Mouse (Mus musculus) hindbrain, embryonic 16.5 days (tissue): ENCODE results near the gene Asb12. TPM values are rescaled to one million over a fixed set of nuclear protein-coding genes. Genes with fewer than 3 reads are reported as not detected.
"Not testable (repeated sequence)": the region's sequence is repeated elsewhere in the genome, so short reads cannot be mapped to it uniquely, and the experiment has no call there.

Experiments used
- ATAC-seq: fragments of 200-750 bp; cut with Nextera tagmentation; 2 replicates; pipeline ENCODE4 v1.8.0; 2017; ENCODE audit warnings: moderate TSS enrichment, moderate library complexity
- H3K27ac ChIP-seq: fragments of 300-500 bp; sonication (generic); 2 replicates; pipeline ENCODE4 v1.5.1; 2014; ENCODE audit warnings: low read depth, mild to moderate bottlenecking, control low read depth, low read length, moderate library complexity
- H3K27me3 ChIP-seq: fragments of 300-500 bp; sonication (generic); replicated peaks from 2 replicates; pipeline ENCODE4 v1.6.1; 2014; ENCODE audit warnings: low read length; ENCODE audit not compliant: control insufficient read depth, insufficient read depth
- H3K36me3 ChIP-seq: fragments of 300-500 bp; sonication (generic); 2 replicates; pipeline ENCODE4 v1.6.1; 2014; ENCODE audit warnings: mild to moderate bottlenecking, low read length, moderate library complexity, mixed read lengths; ENCODE audit not compliant: control insufficient read depth, insufficient read depth
- H3K4me1 ChIP-seq: fragments of 300-500 bp; sonication (generic); 2 replicates; pipeline ENCODE4 v1.6.1; 2014; ENCODE audit warnings: low read depth, low read length; ENCODE audit not compliant: control insufficient read depth, insufficient read depth
- H3K4me2 ChIP-seq: fragments of 300-500 bp; sonication (generic); 2 replicates; pipeline ENCODE4 v1.6.1; 2014; ENCODE audit warnings: mild to moderate bottlenecking, low read length, control low read depth, moderate library complexity
- H3K4me3 ChIP-seq: fragments of 300-500 bp; sonication (generic); 2 replicates; pipeline ENCODE4 v1.5.1; 2014; ENCODE audit warnings: mild to moderate bottlenecking, low read length, control low read depth, moderate library complexity
- H3K9ac ChIP-seq: fragments of 300-500 bp; sonication (generic); 2 replicates; pipeline ENCODE4 v1.6.1; 2014; ENCODE audit warnings: low read depth, mild to moderate bottlenecking, control low read depth, low read length, moderate library complexity
- H3K9me3 ChIP-seq: fragments of 300-500 bp; sonication (generic); 2 replicates; pipeline ENCODE4 v1.6.1; 2014; ENCODE audit warnings: mild to moderate bottlenecking, low read length, moderate library complexity; ENCODE audit not compliant: control insufficient read depth
- WGBS: fragments of 180-500 bp; shearing (Covaris S2); extraction: QIAGEN DNeasy Blood & Tissue Kit; methylation state at CpG from one replicate; pipeline ENCODE4 v1.1.7; 2014; 5-methylcytosine and 5-hydroxymethylcytosine counted together
- polyA plus RNA-seq: library from polyadenylated mRNA; unstranded; fragments of >200 nt; fragmentation: Nextera tagmentation; extraction: Ambion mirVana; gene quantifications from 2 replicates; pipeline ENCODE4 v1.2.1, GENCODE M21; 2015

Gene Asb12
- polyA plus RNA-seq = 0.24 and 0.30 TPM in 2 replicates

DNA sequence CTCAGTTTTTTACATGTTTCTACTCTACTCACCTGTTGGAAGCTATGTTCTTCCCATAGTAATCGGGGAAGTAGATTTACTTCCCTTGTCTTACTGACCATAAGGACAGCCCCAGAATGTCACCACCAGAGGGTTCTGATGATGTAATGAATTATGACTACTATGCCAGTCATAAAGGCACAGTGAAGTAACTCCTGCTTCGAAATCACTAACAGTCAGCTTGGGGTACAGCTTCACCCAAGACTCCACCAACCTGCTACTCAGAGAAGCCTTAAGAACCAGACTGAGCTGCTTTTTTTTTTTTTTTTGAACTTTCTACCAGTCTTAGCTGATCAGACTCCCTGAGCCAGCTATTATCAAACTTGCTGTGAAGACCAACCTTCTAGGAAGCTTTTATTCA is at the start of gene Asb12, which contains the start of gene Pfn5:
Gene Asb12 (minus strand): TSS at position 101 of the 400 bp plus-strand sequence.
Gene Pfn5 (plus strand): TSS at position 218 of the 400 bp plus-strand sequence.
- no peaks in the 10 kb centered on the region for H3K36me3 ChIP-seq
- H3K4me1 ChIP-seq = no peaks in the 10 kb centered on the region
- no peak within 1 kb of the TSS for H3K4me2 ChIP-seq
- no peak within 1 kb of the TSS for H3K9ac ChIP-seq
- no peak for ATAC-seq
- H3K4me3 ChIP-seq = no peak within 1 kb of the TSS
- no peaks in the 10 kb centered on the region for H3K9me3 ChIP-seq
- H3K27me3 ChIP-seq = no peaks in the 10 kb centered on the region
- WGBS = 85% methylated on average over 2 of the region's 2 CpGs
- H3K27ac ChIP-seq = no peak within 1 kb of the TSS

DNA sequence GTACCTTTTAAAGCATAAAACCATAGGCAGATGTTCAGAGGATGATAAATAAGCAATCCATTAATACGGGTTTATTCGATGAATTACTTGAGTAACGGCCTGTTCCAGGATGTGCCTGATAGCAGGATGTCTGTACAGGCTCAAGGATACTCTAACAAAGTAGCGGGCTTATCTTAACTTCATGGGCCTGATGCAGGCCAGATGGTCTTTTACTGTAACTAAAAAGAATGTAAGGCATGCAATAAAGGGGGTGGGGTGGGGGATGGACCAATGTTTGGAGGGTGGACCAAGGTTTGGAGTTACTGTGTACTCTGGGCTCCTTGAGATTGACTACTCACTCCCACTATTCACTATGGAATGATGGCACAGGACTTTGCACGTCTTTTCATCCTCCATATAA is 42.8 kb upstream of the Asb12 start:
- Histone ChIP-seq H3K4me1 (no peaks in the 10 kb centered on the region), H3K27me3 (no peaks in the 10 kb centered on the region), H3K4me3 (no peak overlapping the region), H3K4me2 (no peak overlapping the region), H3K27ac (no peak overlapping the region), H3K9ac (no peak overlapping the region), H3K36me3 (no peaks in the 10 kb centered on the region), H3K9me3 (no peaks in the 10 kb centered on the region)
- WGBS = 84% methylated on average over 5 of the region's 5 CpGs
- no peak for ATAC-seq

DNA sequence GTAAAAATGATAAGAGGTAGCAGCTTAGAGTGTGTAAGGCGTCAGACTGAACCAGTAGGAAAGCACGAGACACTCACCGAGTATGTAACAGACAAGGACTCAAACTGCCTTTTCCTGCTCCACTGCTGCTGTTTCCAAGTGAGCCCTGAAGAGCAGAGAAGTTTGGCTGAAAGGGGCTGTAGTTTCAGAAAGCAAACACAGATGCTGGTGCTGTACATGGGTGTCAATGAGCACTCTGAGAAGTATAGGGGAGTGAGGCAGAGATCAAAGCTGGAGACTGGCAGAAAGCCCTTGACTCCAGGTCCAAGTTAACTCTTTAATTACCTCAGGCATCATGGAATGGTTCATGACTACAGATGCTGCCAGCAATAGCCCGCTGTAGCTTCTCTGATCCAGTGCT is 3.5 kb downstream of the Asb12 start:
- H3K4me3 ChIP-seq = no peak overlapping the region
- no peaks in the 10 kb centered on the region for H3K27me3 ChIP-seq
- H3K36me3 ChIP-seq = no peaks in the 10 kb centered on the region
- ATAC-seq = no peak
- H3K9ac ChIP-seq = no peak overlapping the region
- H3K4me2 ChIP-seq = no peak overlapping the region
- no peak overlapping the region for H3K27ac ChIP-seq
- WGBS = 81% methylated on average over 4 of the region's 4 CpGs
- H3K4me1 ChIP-seq = no peaks in the 10 kb centered on the region
- no peaks in the 10 kb centered on the region for H3K9me3 ChIP-seq

DNA sequence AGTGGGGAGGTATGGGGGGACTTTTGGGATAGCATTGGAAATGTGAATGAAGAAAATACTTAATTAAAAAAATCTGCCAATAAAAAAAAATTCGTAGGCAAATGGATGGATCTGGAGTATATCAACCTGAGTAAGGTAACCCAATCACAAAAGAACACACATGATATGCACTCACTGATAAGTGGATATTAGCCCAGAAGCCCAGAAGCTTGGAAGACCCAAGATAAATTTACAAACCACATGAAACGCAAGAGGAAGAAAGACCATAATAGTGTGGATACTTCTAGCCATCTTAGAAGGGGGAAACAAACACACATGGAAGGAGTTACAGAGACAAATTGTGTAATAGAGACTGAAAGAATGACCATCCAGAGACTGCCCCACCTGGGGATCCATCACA is 22.3 kb downstream of the Asb12 start:
- H3K9me3 ChIP-seq, H3K4me1 ChIP-seq, H3K4me3 ChIP-seq, H3K27ac ChIP-seq, ATAC-seq, H3K4me2 ChIP-seq, H3K9ac ChIP-seq, H3K27me3 ChIP-seq, H3K36me3 ChIP-seq: not testable (repeated sequence)
- 94% methylated on average over 2 of the region's 2 CpGs for WGBS

DNA sequence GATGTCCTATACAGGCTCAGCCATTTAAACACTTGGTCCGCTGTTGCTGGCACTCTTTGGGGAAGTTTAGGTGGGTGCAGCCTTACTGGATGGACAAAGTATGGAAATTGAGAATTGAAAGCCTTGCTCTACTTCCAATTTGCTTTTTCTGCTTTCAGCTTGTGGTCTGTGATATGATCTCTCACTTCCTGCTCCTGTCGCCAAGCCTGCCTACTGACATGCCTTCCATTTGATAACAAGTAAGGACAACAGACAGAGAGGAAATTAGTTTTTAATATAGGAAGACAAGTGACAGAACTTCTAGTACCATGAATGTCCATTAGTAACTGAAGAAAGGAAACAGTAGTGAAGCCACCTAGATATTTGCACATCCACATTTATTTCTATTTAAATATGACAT is 32.6 kb downstream of the Asb12 start:
- Histone ChIP-seq H3K9ac (no peak overlapping the region), H3K4me1 (no peaks in the 10 kb centered on the region), H3K9me3 (no peaks in the 10 kb centered on the region), H3K4me2 (no peak overlapping the region), H3K36me3 (no peaks in the 10 kb centered on the region), H3K4me3 (no peak overlapping the region), H3K27me3 (no peaks in the 10 kb centered on the region), H3K27ac (no peak overlapping the region)
- no peak for ATAC-seq
- 78% methylated on average over 2 of the region's 2 CpGs for WGBS

DNA sequence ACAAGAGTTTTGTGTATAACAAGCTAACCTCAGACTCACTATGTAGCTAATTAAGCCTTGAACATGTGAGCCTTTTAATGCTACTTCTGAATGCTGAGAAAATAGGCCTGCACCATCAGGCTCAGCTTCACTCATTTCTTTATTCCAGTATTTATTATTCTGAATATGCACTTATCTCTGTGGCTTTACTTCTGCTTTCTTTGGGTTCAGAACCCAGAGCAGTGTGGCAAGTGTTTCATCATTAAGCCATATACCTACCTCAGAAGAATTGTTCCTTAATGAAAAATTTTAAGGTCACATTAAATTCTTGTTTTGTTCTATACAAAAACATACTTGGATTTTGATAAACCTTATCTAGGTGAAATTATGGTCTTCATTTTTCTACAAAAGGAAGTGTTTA is 33.9 kb downstream of the Asb12 start:
- Histone ChIP-seq H3K36me3 (no peaks in the 10 kb centered on the region), H3K9ac (no peak overlapping the region), H3K4me2 (no peak overlapping the region), H3K4me3 (no peak overlapping the region), H3K27ac (no peak overlapping the region), H3K4me1 (no peaks in the 10 kb centered on the region), H3K9me3 (no peaks in the 10 kb centered on the region), H3K27me3 (no peaks in the 10 kb centered on the region)
- ATAC-seq = no peak

DNA sequence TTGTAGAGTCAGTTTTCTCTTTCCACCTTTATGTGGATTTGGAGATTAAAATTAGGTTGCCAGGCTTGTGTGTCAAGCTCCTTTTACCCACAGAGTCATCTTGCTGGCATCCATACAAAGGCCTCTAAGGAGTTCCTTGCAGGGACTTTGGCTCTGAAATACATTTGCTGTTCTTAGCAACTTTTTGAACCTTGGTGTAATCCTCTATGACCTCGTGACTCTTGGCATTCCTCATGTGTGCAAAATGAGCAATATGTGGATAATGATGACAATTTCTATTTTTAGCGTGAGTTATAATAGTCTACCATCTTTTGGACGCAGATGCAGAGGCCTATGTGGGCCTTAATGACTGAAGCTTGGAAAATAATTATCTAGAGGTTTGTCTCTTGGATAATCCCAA is 100.6 kb downstream of the Asb12 start:
- no peak for ATAC-seq
- Histone ChIP-seq H3K9ac (no peak overlapping the region), H3K27ac (no peak overlapping the region), H3K27me3 (no peaks in the 10 kb centered on the region), H3K4me3 (no peak overlapping the region), H3K4me2 (no peak overlapping the region), H3K36me3 (no peaks in the 10 kb centered on the region), H3K4me1 (no peaks in the 10 kb centered on the region), H3K9me3 (no peaks in the 10 kb centered on the region)
- WGBS = 48% methylated on average over 3 of the region's 3 CpGs

DNA sequence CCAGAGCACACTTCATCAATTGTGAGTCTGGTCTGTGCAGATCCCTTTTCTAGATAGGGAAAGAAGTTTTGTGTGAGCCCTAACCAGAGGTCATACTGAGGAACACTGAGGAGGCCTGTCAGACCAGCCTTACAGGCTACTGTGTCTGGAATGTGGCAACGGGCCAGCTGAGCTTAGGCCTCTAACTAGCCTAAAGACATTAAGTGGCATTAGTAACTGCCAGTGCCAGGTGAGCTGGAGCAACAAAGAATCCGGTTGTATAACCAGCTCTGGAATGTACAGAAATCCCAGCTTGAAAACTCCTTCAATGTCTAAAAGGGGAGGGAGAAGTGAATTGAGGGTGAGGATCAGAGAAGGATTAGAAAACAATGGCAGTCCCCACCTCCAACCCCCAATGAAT is 111.9 kb downstream of the Asb12 start:
- Histone ChIP-seq H3K27me3 (no peaks in the 10 kb centered on the region), H3K4me3 (no peak overlapping the region), H3K4me2 (no peak overlapping the region), H3K36me3 (no peaks in the 10 kb centered on the region), H3K9ac (no peak overlapping the region), H3K27ac (no peak overlapping the region), H3K9me3 (no peaks in the 10 kb centered on the region), H3K4me1 (peaks cover 9% of the 10 kb centered on the region)
- no peak for ATAC-seq
- WGBS = 69% methylated on average over 2 of the region's 2 CpGs

DNA sequence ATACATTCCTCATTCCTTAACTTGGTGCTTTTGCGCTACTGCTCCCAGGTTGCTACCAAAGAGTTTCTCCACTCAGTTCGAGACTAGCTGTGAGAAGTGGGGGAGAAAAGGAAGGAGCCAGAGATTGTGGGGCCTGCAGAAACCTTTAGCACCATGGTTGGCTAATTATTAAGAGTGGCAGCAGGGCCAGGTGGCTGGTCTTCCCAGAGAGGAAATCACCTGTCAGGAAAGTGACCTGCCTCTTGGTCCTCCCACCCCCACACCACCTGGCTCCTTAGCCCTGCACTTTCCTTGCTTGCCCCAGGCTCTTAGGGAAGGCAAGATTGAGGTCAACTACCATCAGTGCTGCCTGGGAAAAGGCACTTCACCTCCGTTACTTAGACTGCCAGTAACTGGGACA is 112.6 kb downstream of the Asb12 start:
- H3K27me3 ChIP-seq = no peaks in the 10 kb centered on the region
- H3K27ac ChIP-seq = no peak overlapping the region; the same call in 1 of the 2 replicates
- WGBS = 34% methylated on average over 3 of the region's 3 CpGs
- no peak for ATAC-seq
- H3K4me1 ChIP-seq = peaks cover 9% of the 10 kb centered on the region
- no peaks in the 10 kb centered on the region for H3K36me3 ChIP-seq
- peak overlapping the region; percentile 53 for H3K4me3 ChIP-seq
- peak overlapping the region; percentile 31; the same call in 1 of the 2 replicates for H3K9ac ChIP-seq
- peak overlapping the region; percentile 71 for H3K4me2 ChIP-seq
- H3K9me3 ChIP-seq = no peaks in the 10 kb centered on the region

DNA sequence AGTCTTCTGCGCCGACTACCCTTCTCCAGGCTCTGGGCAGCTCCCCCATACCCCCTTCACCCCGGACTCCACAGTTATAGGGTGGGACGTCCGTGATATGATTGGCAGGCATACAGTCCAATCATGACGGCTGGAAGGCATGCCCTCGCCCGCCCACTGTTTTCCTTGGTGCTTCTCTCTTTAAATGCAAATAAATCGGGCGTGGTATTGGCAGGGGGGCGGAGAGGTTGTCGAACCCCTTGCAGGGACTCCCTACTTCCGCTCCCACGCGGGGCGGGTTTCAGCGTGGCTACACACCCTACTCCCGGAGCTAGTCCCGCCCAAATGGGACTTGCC is 113.0 kb downstream of the Asb12 start, which contains the start of gene Amer1:
Gene Amer1 (minus strand): TSS at position 97 of the 336 bp plus-strand sequence.
- Histone ChIP-seq H3K36me3 (no peaks in the 10 kb centered on the region), H3K27ac (peak within 1 kb of the TSS; percentile 80), H3K4me2 (peak within 1 kb of the TSS; percentile 71), H3K27me3 (no peaks in the 10 kb centered on the region), H3K9ac (peak within 1 kb of the TSS; percentile 60), H3K4me1 (peaks cover 9% of the 10 kb centered on the region), H3K4me3 (peak within 1 kb of the TSS; percentile 53), H3K9me3 (no peaks in the 10 kb centered on the region)
- WGBS = 19% methylated on average over 19 of the region's 19 CpGs
- peak; percentile 98 for ATAC-seq
